Mouse (Mus musculus): ENCODE measurements around the gene Anapc11. TPM values are rescaled to one million over a fixed set of nuclear protein-coding genes. Genes with fewer than 3 reads are reported as not detected.
"Not testable (repeated sequence)": the region's sequence is repeated elsewhere in the genome, so short reads cannot be mapped to it uniquely, and the experiment has no call there.

Gene Anapc11
- polyA plus RNA-seq (2016; fragmentation: Nextera tagmentation; extraction: Ambion mirVana), result 162 and 172 TPM in 2 replicates

- Histone ChIP-seq H3K4me1 (peaks cover 23% of the 10 kb centered on the region), H3K4me3 (peak within 1 kb of the TSS; percentile 100), H3K4me2 (replicated peaks) (peak within 1 kb of the TSS; percentile 98), H3K36me3 (peaks cover 57% of the 10 kb centered on the region), H3K9me3 (no peaks in the 10 kb centered on the region), H3K9ac (peak within 1 kb of the TSS; percentile 99), H3K27me3 (replicated peaks) (no peaks in the 10 kb centered on the region), H3K27ac (peak within 1 kb of the TSS; percentile 53; the same call in 1 of the 2 replicates)
- under 1% methylated on average over 88 of the region's 88 CpGs for WGBS
- peak; percentile 94 for ATAC-seq (ENCODE audit: low FRiP score, low read depth)
These were observed at the start of gene Anapc11, which contains the start of gene Alyref for GRCm38 (mm10) chr11:120598283-120598989. TSS of gene Anapc11 (plus strand) at chr11:120598421. TSS of gene Alyref (minus strand) at chr11:120598365.

- Histone ChIP-seq H3K27me3 (replicated peaks) (no peaks in the 10 kb centered on the region), H3K36me3 (peaks cover 15% of the 10 kb centered on the region), H3K9me3 (no peaks in the 10 kb centered on the region), H3K27ac (peak overlapping the region; percentile 80; the same call in 1 of the 2 replicates), H3K4me2 (replicated peaks) (peak overlapping the region; percentile 96), H3K9ac (peak overlapping the region; percentile 98), H3K4me1 (peaks cover 26% of the 10 kb centered on the region), H3K4me3 (peak overlapping the region; percentile 88)
- WGBS, result 35% methylated on average over 7 of the region's 7 CpGs
- ATAC-seq (ENCODE audit: low FRiP score, low read depth), result no peak
These were observed 49.4 kb upstream of the Anapc11 start for GRCm38 (mm10) chr11:120548786-120549167.

- peak within 1 kb of the TSS; percentile 96 for H3K4me2 ChIP-seq (replicated peaks)
- peaks cover 9% of the 10 kb centered on the region for H3K36me3 ChIP-seq
- peaks cover 26% of the 10 kb centered on the region for H3K4me1 ChIP-seq
- peak within 1 kb of the TSS; percentile 98 for H3K9ac ChIP-seq
- H3K9me3 ChIP-seq, result no peaks in the 10 kb centered on the region
- WGBS, result under 1% methylated on average over 86 of the region's 87 CpGs
- ATAC-seq (ENCODE audit: low FRiP score, low read depth), result peak; percentile 92
- peak within 1 kb of the TSS; percentile 80 for H3K27ac ChIP-seq
- H3K27me3 ChIP-seq (replicated peaks), result no peaks in the 10 kb centered on the region
- peak within 1 kb of the TSS; percentile 88 for H3K4me3 ChIP-seq
These were observed 48.9 kb upstream of the Anapc11 start, which contains the start of gene Mcrip1 for GRCm38 (mm10) chr11:120549168-120549945. TSS of gene Mcrip1 (minus strand) at chr11:120549727.

GRCm38 (mm10) chr11:120549986-120550809 lies 48.0 kb upstream of the Anapc11 start:
- no peaks in the 10 kb centered on the region for H3K9me3 ChIP-seq
- H3K27ac ChIP-seq, result peak overlapping the region; percentile 37; the same call in 1 of the 2 replicates
- H3K36me3 ChIP-seq, result 0 out of 2 replicates have a peak, but pooled peaks cover 3% of the 10 kb centered on the region
- H3K9ac ChIP-seq, result peak overlapping the region; percentile 98
- ATAC-seq (ENCODE audit: low FRiP score, low read depth), result peak; percentile 66; the same call in 1 of the 2 replicates
- peaks cover 26% of the 10 kb centered on the region for H3K4me1 ChIP-seq
- 73% methylated on average over 11 of the region's 11 CpGs for WGBS
- peak overlapping the region; percentile 88 for H3K4me3 ChIP-seq
- H3K27me3 ChIP-seq (replicated peaks), result no peaks in the 10 kb centered on the region
- peak overlapping the region; percentile 96 for H3K4me2 ChIP-seq (replicated peaks)

GRCm38 (mm10) chr11:120550810-120551440 lies 47.3 kb upstream of the Anapc11 start, which contains the start of gene Ppp1r27:
TSS of gene Ppp1r27 (minus strand) at chr11:120551132.
- peak within 1 kb of the TSS; percentile 98 for H3K9ac ChIP-seq
- WGBS, result 94% methylated on average over 28 of the region's 28 CpGs
- no peak for ATAC-seq (ENCODE audit: low FRiP score, low read depth)
- H3K27me3 ChIP-seq (replicated peaks), result no peaks in the 10 kb centered on the region
- H3K36me3 ChIP-seq, result 0 out of 2 replicates have a peak, but pooled peaks cover 3% of the 10 kb centered on the region
- H3K27ac ChIP-seq, result 0 out of 2 replicates have a peak within 1 kb of the TSS, but pooled peaks have one; percentile 37
- H3K9me3 ChIP-seq, result no peaks in the 10 kb centered on the region
- H3K4me1 ChIP-seq, result peaks cover 25% of the 10 kb centered on the region
- peak within 1 kb of the TSS; percentile 96 for H3K4me2 ChIP-seq (replicated peaks)
- H3K4me3 ChIP-seq, result peak within 1 kb of the TSS; percentile 88

GRCm38 (mm10) chr11:120552736-120553135 lies 45.5 kb upstream of the Anapc11 start:
- Histone ChIP-seq H3K36me3 (no peaks in the 10 kb centered on the region), H3K4me1 (peaks cover 18% of the 10 kb centered on the region), H3K4me2 (replicated peaks) (no peak overlapping the region), H3K4me3 (no peak overlapping the region), H3K9me3 (0 out of 2 replicates have a peak, but pooled peaks cover 9% of the 10 kb centered on the region), H3K9ac (no peak overlapping the region), H3K27me3 (replicated peaks) (no peaks in the 10 kb centered on the region), H3K27ac (no peak overlapping the region)
- 84% methylated on average over 5 of the region's 5 CpGs for WGBS
- ATAC-seq (ENCODE audit: low FRiP score, low read depth), result no peak

- ATAC-seq (ENCODE audit: low FRiP score, low read depth), result no peak
- no peak overlapping the region for H3K4me2 ChIP-seq (replicated peaks)
- no peaks in the 10 kb centered on the region for H3K27me3 ChIP-seq (replicated peaks)
- 0 out of 2 replicates have a peak, but pooled peaks cover 11% of the 10 kb centered on the region for H3K9me3 ChIP-seq
- no peak overlapping the region for H3K27ac ChIP-seq
- H3K36me3 ChIP-seq, result peaks cover 11% of the 10 kb centered on the region
- no peak overlapping the region for H3K4me3 ChIP-seq
- no peak overlapping the region for H3K9ac ChIP-seq
- WGBS, result 86% methylated on average over 7 of the region's 7 CpGs
- H3K4me1 ChIP-seq, result peaks cover 5% of the 10 kb centered on the region
These were observed 43.4 kb upstream of the Anapc11 start for GRCm38 (mm10) chr11:120554834-120555233.

GRCm38 (mm10) chr11:120555260-120555659 lies 43.0 kb upstream of the Anapc11 start:
- H3K9ac ChIP-seq, result no peak overlapping the region
- peaks cover 15% of the 10 kb centered on the region for H3K36me3 ChIP-seq
- H3K27ac ChIP-seq, result no peak overlapping the region
- WGBS, result 87% methylated on average over 2 of the region's 2 CpGs
- H3K27me3 ChIP-seq (replicated peaks), result no peaks in the 10 kb centered on the region
- peaks cover under 1% of the 10 kb centered on the region for H3K4me1 ChIP-seq
- H3K4me2 ChIP-seq (replicated peaks), result no peak overlapping the region
- H3K9me3 ChIP-seq, result 0 out of 2 replicates have a peak, but pooled peaks cover 11% of the 10 kb centered on the region
- H3K4me3 ChIP-seq, result no peak overlapping the region
- no peak for ATAC-seq (ENCODE audit: low FRiP score, low read depth)

- WGBS, result 87% methylated on average over 6 of the region's 6 CpGs
- 0 out of 2 replicates have a peak, but pooled peaks cover 11% of the 10 kb centered on the region for H3K9me3 ChIP-seq
- not testable (repeated sequence) for H3K4me1 ChIP-seq; H3K4me3 ChIP-seq; ATAC-seq (ENCODE audit: low FRiP score, low read depth); H3K27ac ChIP-seq; H3K27me3 ChIP-seq (replicated peaks); H3K4me2 ChIP-seq (replicated peaks); H3K9ac ChIP-seq
- peaks cover 51% of the 10 kb centered on the region for H3K36me3 ChIP-seq
These were observed 39.4 kb upstream of the Anapc11 start for GRCm38 (mm10) chr11:120558843-120559242.

- H3K9me3 ChIP-seq, result 0 out of 2 replicates have a peak, but pooled peaks cover 11% of the 10 kb centered on the region
- no peak for ATAC-seq (ENCODE audit: low FRiP score, low read depth)
- H3K4me1 ChIP-seq, result no peaks in the 10 kb centered on the region
- no peak overlapping the region for H3K4me2 ChIP-seq (replicated peaks)
- no peak overlapping the region for H3K9ac ChIP-seq
- peaks cover 73% of the 10 kb centered on the region for H3K36me3 ChIP-seq
- H3K27ac ChIP-seq, result no peak overlapping the region
- 93% methylated on average over 13 of the region's 13 CpGs for WGBS
- H3K27me3 ChIP-seq (replicated peaks), result no peaks in the 10 kb centered on the region
- no peak overlapping the region for H3K4me3 ChIP-seq
These were observed 37.1 kb upstream of the Anapc11 start for GRCm38 (mm10) chr11:120560952-120561728.
